Mouse (Mus musculus) natural killer cell, adult 2 months (primary cell): ENCODE measurements around the gene March8.
"Not testable (repeated sequence)": the region's sequence is repeated elsewhere in the genome, so short reads cannot be mapped to it uniquely, and the experiment has no call there.

Experiments
- DNase-seq, 2 experiments: peaks; one replicate each; pipeline ENCODE4 v3.0.0; 2022; ENCODE audit warnings: low spot score in 2 of 2

March8 gene

GRCm38 (mm10) chr6:116337835-116338501 lies at the start of gene March8:
Gene March8 (plus strand): TSS chr6:116338024.
- peak; percentile 74 to 81 for DNase-seq

GRCm38 (mm10) chr6:116311411-116311810 lies 26.4 kb upstream of the March8 start:
- no peak for DNase-seq

GRCm38 (mm10) chr6:116319259-116319658 lies 18.6 kb upstream of the March8 start:
- DNase-seq: no peak

GRCm38 (mm10) chr6:116326641-116327040 lies 11.2 kb upstream of the March8 start:
- DNase-seq: no peak

GRCm38 (mm10) chr6:116331396-116331795 lies 6.4 kb upstream of the March8 start:
- no peak for DNase-seq

- DNase-seq: no peak
Observed at GRCm38 (mm10) chr6:116337466-116337834, 374 bp upstream of the March8 start.

GRCm38 (mm10) chr6:116338520-116338919 lies 696 bp downstream of the March8 start:
- DNase-seq: no peak

GRCm38 (mm10) chr6:116339088-116339487 lies 1.3 kb downstream of the March8 start:
- DNase-seq: no peak

- no peak for DNase-seq
Observed at GRCm38 (mm10) chr6:116340521-116340920, 2.7 kb downstream of the March8 start.

- DNase-seq: no peak
Observed at GRCm38 (mm10) chr6:116347953-116348352, 10.1 kb downstream of the March8 start.

- no peak for DNase-seq
Observed at GRCm38 (mm10) chr6:116349997-116350396, 12.2 kb downstream of the March8 start.

GRCm38 (mm10) chr6:116350643-116351042 lies 12.8 kb downstream of the March8 start:
- no peak for DNase-seq

GRCm38 (mm10) chr6:116351534-116351933 lies 13.7 kb downstream of the March8 start:
- DNase-seq: no peak

- DNase-seq: no peak
Observed at GRCm38 (mm10) chr6:116353428-116353827, 15.6 kb downstream of the March8 start.

- DNase-seq: not testable (repeated sequence)
Observed at GRCm38 (mm10) chr6:116356311-116356947, 18.6 kb downstream of the March8 start.

GRCm38 (mm10) chr6:116356948-116357325 lies 19.1 kb downstream of the March8 start:
- no peak for DNase-seq

GRCm38 (mm10) chr6:116358056-116358455 lies 20.2 kb downstream of the March8 start:
- DNase-seq: no peak

- no peak for DNase-seq
Observed at GRCm38 (mm10) chr6:116359256-116359655, 21.4 kb downstream of the March8 start.

- DNase-seq: no peak
Observed at GRCm38 (mm10) chr6:116361463-116361862, 23.6 kb downstream of the March8 start.

GRCm38 (mm10) chr6:116361993-116362392 lies 24.2 kb downstream of the March8 start:
- no peak for DNase-seq

- DNase-seq: no peak
Observed at GRCm38 (mm10) chr6:116367971-116368370, 30.1 kb downstream of the March8 start.

- DNase-seq: no peak
Observed at GRCm38 (mm10) chr6:116369811-116370210, 32.0 kb downstream of the March8 start.

- DNase-seq: no peak
Observed at GRCm38 (mm10) chr6:116370216-116370976, 32.6 kb downstream of the March8 start.
